Comparison of ENCODE assay signal across 8 mouse cellular contexts in the genomic region with DNA sequence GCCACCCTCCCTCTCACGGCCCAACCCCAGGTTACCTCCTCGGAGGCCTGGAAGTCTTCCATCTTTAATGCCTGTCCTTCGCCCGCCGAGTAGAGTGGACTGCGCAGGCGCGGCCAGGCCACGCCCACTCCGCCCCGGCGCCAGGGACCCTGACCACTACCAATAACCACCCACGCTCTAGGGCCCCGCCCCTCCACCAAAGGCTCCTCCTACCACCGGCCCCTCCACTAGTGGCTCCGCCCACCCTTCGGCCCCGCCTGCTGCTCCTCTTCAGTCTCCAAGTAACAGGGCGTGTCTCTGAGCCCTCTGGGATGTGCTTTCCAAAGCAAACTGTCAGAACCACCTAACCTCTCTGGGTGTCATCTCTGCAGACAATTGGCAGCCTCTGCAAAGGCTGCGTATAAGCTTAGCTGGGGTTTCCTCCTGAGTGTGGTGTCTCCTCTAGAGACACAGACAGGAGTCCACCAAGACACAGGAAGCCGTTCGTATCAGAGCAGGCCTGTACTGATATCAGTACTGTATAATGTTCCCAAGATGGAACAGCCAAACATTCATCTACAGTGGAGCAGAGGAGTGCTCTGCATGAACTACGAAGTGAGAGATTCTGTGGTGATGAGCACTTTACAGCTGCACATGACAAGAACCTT. TPM values are rescaled to one million over a fixed set of nuclear protein-coding genes. Genes with fewer than 3 reads are reported as not detected.
DNase-seq lines count a peak whose midpoint lies in the region; ATAC-seq lines count a peak whose summit lies in the region.
"Not testable (repeated sequence)": the region's sequence is repeated elsewhere in the genome, so short reads cannot be mapped to it uniquely, and the experiment has no call there.

A gene (minus strand): TSS at position 162 of the 647 bp plus-strand sequence.

- H3K27ac ChIP-seq in intestine, embryonic 14.5 days (ENCODE audit: low read depth), result not testable (repeated sequence)

- peak; percentile 100 for DNase-seq in adrenal gland, adult 18-20 months (ENCODE audit: low spot score in 2 of 2)
- peak; percentile 94 for DNase-seq in embryo, embryonic 10.5 days (ENCODE audit: low spot score)
- DNase-seq in gastrocnemius, postnatal 14 days, result peak; percentile 95
- DNase-seq in intestine, embryonic 14.5 days (ENCODE audit: low spot score), result peak; percentile 97
- DNase-seq in left cerebral cortex, postnatal 10 days (ENCODE audit: extremely low spot score in 1 of 2, low spot score in 2 of 2), result peak; percentile 95 to 98
- DNase-seq in right cerebral cortex, postnatal 10 days (ENCODE audit: low spot score in 2 of 2), result peak; percentile 98
- DNase-seq in urinary bladder, postnatal 25 days (ENCODE audit: low spot score), result peak; percentile 99

- H3K36me3 ChIP-seq in intestine, embryonic 14.5 days (ENCODE audit: control insufficient read depth, insufficient read depth, low read length), result not testable (repeated sequence)

- 0 out of 2 replicates have a peak within 1 kb of the TSS, but pooled peaks have one; percentile 20 for H3K9ac ChIP-seq in intestine, embryonic 14.5 days (ENCODE audit: low read length)

- not testable (repeated sequence) for H3K9me3 ChIP-seq in intestine, embryonic 14.5 days (ENCODE audit: control insufficient read depth, low read length)

- intact Hi-C loops in gastrocnemius, postnatal 14 days (cut with DNase I; ENCODE audit: low total_unique reads); left cerebral cortex, postnatal 10 days (cut with DNase I): not testable (repeated sequence)

- ATAC-seq in intestine, embryonic 14.5 days (replicated peaks; ENCODE audit: low FRiP score, low TSS enrichment, low read depth), result peak; percentile 94
- peak; percentile 95 for ATAC-seq in megakaryocyte progenitor cell, adult 5-6 weeks (replicated peaks; ENCODE audit: poor library complexity)

- H3K4me3 ChIP-seq in intestine, embryonic 14.5 days (ENCODE audit: low read depth, low read length), result peak within 1 kb of the TSS; percentile 28

- H3K4me2 ChIP-seq in intestine, embryonic 14.5 days (ENCODE audit: low read length), result peak within 1 kb of the TSS; percentile 48

- not testable (repeated sequence) for H3K27me3 ChIP-seq in intestine, embryonic 14.5 days (replicated peaks; ENCODE audit: control insufficient read depth, insufficient read depth, low read length)

- WGBS in intestine, embryonic 14.5 days, result 8% methylated on average over 23 of the region's 23 CpGs

- H3K4me1 ChIP-seq in intestine, embryonic 14.5 days (replicated peaks; ENCODE audit: control insufficient read depth, insufficient read depth, low read length), result not testable (repeated sequence)

RNA-seq across cellular contexts. Expression of the gene that starts here (rescaled TPM):
- total RNA-seq in adrenal gland, adult 18-20 months (2021), result 1 to 10 TPM; 2.8 to 3.2 TPM
- 1 to 10 TPM; 2.1 to 2.6 TPM for total RNA-seq in gastrocnemius, postnatal 14 days (2021)
- polyA plus RNA-seq in intestine, embryonic 14.5 days (2014; fragmentation: Nextera tagmentation; extraction: Ambion mirVana), result 16.4 and 20.3 TPM in 2 replicates
- total RNA-seq in left cerebral cortex, postnatal 10 days (2021), result 10 to 100 TPM; 20.3 to 20.4 TPM
- total RNA-seq in megakaryocyte progenitor cell, adult 5-6 weeks (2015), result 9.2 and 11.3 TPM in 2 replicates
- 6.0 and 8.1 TPM in 2 replicates for total RNA-seq in megakaryocyte progenitor cell, adult 5-6 weeks (2017)
